Mouse (Mus musculus): ENCODE results near the gene Pdxp.

Gene Pdxp

DNA sequence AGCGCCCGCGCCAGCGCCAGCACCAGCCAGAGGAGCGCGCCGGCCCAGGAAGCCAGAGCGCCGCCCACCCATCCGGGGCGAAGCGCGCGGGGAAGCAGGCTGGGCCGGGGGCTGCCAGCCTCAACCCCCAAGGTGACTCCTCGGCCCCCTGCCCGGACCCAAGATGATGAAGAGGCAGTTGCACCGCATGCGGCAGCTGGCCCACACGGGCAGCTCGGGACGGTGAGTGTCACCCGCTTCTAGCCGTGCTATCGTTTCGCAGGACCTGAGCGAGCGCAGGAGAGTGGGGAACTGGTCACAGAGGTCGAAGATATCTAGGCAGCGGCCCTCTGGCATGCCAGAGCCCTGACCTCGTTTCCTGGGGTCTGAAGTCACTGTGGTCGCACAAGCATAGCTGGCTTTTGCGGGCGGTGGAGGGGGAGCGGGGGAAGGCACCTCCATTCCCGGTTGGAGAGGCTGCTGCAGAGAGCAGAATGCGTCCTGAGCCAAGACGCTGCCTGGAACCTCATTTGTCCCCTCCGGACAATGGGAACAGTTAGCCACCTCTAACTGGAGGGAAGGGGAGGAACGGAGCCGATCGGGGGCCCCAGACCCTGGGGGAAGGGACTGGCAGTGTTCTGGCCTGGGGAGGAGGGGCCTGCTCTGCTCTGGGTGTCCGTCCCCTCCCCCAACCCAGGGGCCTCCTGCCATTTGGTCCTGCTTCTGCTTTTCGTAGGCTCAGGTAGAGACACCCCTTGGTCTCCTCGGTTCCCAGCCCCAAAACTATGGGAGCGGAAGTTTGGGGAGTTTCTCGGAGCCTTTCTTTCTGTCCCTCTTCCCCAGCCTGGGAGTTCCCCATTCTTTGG, 13.8 kb upstream of the Pdxp start, which contains the start of gene Sh3bp1:
Gene Sh3bp1 (plus strand): TSS at position 29 of the 845 bp plus-strand sequence.
- DNase-seq (ENCODE audit: low spot score) = peak; percentile 83

GRCm38 (mm10) chr15:78900585-78901421, 12.9 kb upstream of the Pdxp start:
- peak; percentile 14 for DNase-seq (ENCODE audit: low spot score)

- DNase-seq (ENCODE audit: low spot score) = no peak
Observed at GRCm38 (mm10) chr15:78901422-78901789, 12.3 kb upstream of the Pdxp start.

DNA sequence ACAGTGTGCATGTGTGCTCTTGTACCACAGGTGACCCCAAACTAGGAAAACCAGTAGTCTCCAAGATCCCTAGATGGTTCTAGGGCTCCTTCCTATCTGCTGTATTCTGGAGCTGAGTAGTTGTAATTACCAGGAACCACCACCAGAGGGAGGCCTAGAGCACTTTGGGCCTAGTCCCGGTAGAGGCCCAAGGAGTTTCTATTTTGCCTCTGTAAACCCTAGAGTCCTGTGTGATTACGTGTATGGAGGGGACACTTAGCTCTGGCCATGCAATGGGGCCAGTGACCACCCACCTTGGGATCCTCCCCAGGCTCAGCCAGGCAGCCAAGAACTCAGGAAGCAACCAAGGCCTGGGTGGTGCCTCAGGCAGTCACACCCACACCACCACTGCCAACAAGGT, 10.5 kb upstream of the Pdxp start:
- peak; percentile 91 for DNase-seq (ENCODE audit: low spot score)

DNA sequence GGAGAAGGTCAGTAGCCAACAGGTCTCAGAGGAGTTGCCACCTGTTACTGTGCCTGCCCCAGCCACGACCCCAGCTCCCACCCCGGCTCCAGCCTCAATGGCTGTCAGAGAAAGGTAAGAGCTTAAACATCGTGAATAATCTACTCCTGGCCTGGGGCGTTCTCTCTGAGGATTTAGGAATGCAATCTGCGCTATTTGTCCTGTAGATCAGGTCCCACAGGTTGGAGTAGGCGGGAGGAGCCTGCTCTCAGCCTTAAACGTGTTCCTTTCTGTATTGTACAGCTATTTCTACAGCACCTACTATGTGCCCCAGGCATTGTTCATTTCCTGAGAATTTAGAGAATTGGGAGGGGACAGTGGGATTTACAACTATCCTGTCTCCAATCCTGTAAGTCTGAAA, 5.3 kb upstream of the Pdxp start:
- DNase-seq (ENCODE audit: low spot score) = no peak

GRCm38 (mm10) chr15:78908982-78909381, 4.7 kb upstream of the Pdxp start:
- DNase-seq (ENCODE audit: low spot score) = no peak

DNA sequence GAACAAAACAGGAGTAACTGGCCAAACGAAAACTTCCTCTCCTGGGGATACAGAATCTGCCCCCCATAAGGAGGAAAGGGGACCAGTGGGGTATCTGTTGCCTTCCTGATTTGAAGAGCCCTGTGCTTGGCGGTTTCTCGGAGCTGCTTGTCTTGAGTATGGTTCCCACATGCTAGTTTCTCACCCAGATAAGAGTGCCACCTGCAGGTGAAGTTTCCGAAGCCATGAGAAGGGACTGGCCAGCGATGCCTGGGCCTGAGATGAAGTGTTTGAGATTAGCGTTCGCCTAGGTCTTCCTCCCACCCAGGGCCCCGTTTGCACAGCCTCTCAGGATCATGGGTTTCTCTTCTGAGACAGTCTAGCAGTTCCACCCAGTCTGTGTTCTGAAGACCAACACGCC, 1.7 kb upstream of the Pdxp start:
- peak; percentile 72 for DNase-seq (ENCODE audit: low spot score)

DNA sequence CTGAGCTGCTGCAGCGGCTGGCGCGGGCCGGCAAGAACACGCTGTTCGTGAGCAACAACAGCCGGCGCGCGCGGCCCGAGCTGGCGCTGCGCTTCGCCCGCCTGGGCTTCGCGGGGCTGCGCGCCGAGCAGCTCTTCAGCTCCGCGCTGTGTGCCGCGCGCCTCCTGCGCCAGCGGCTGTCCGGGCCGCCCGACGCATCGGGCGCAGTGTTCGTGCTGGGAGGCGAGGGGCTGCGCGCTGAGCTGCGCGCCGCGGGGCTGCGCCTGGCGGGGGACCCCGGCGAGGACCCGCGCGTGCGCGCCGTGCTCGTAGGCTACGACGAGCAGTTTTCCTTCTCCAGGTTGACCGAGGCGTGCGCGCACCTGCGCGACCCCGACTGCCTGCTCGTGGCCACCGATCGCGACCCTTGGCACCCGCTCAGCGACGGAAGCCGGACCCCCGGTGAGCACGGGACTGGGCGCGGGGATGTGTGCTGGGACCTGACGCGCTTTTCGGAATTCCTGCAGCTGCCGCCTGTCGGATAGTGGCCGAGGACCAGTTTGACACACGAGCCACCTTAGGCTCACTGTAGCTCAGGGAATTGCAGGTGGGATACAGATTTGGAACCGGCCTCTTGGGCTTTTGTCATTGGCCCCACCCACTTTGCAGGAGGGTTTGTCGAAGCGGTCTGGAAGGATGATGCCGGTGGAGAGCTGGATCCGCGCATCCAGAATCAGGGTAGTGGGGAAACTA, 538 bp downstream of the Pdxp start:
- peak; percentile 57 for DNase-seq (ENCODE audit: low spot score)

GRCm38 (mm10) chr15:78914823-78915659, 1.3 kb downstream of the Pdxp start:
- DNase-seq (ENCODE audit: low spot score) = no peak

DNA sequence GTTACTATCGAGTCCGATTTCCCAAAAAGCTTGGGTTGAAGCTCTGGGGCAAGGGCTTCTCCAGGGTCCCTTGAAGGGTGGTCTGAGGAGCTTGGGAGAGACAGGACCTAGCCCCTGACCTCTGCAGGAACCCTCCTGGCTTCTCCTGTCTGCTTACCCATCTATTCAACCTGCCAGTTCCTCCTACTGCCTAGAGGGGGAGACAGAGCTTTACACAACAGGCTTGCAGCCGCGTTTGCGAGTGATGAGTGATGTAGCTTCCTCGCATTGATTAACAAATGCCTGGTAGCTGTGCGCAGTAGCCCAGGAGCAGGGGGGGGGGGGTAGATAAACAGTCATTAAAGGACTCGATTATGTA, 1.9 kb downstream of the Pdxp start:
- DNase-seq (ENCODE audit: low spot score) = peak; percentile 94

GRCm38 (mm10) chr15:78916052-78916826, 2.5 kb downstream of the Pdxp start:
- no peak for DNase-seq (ENCODE audit: low spot score)

- no peak for DNase-seq (ENCODE audit: low spot score)
Observed at GRCm38 (mm10) chr15:78918126-78918525, 4.4 kb downstream of the Pdxp start.

DNA sequence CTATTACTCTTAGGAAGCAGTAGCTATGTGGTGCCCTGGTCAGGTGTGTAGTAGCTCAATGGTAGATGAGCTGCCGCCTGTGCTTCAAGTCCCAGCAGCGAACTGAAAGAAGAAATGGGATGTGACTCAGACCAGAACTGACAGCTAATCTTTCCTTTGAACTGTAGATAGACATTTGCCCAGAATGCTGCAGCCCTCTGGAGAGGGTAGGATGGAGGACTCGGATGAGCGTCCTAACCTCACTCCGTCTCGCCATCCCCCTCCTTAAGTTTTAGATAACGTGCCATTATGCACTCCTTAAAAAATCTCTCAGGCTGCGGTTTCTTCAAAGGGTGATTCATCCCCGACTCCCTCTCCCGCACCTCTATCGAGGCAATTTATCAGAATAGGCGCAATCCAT, 6.2 kb downstream of the Pdxp start:
- no peak for DNase-seq (ENCODE audit: low spot score)

GRCm38 (mm10) chr15:78922700-78923099, 9.0 kb downstream of the Pdxp start:
- no peak for DNase-seq (ENCODE audit: low spot score)

GRCm38 (mm10) chr15:78923585-78923984, 9.9 kb downstream of the Pdxp start:
- DNase-seq (ENCODE audit: low spot score) = peak; percentile 27

GRCm38 (mm10) chr15:78925129-78925528, 11.4 kb downstream of the Pdxp start:
- no peak for DNase-seq (ENCODE audit: low spot score)

GRCm38 (mm10) chr15:78926021-78926919, 12.6 kb downstream of the Pdxp start, which contains the start of gene Lgals1:
Gene Lgals1, plus strand, starts transcription at chr15:78926725.
- DNase-seq (ENCODE audit: low spot score) = peak; percentile 89

DNA sequence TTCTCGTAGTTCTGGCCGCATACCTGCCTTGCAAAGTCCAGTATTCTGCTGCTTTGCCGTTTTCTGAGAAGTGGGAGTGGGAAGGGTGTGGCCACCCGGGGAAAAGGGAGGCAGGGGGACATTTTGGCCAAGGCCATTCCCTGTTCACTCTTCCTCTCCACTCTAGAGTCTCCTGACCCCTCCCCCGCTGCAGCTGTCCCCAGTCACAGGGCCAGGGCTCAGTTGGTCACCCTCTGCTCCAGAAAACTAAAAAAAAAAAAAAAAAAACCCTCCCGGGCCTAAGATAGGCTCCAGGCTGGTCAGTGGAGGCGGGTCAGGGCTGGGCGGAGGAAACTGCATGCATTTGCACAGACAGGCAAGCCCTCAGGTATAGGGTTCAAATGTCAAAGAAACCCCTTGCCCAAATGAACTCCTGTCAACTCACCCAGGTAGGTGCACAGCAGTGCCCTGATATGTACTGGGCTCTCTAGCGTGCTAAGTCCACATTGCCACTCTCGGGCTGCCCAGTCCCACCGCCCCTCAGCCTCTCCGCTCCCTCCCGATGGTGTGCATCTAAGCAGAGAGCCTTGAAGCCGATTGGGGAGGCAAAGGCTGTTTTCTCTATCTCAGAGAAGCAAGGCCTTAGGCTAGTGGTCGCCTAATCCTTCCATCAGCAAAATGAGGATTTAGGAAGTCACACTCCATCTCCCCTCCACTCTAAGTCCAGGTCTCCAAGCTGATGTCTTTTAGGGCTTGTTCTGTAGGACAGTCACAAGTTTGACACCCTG, 13.5 kb downstream of the Pdxp start:
- DNase-seq (ENCODE audit: low spot score) = no peak
